Mouse (Mus musculus): Measurements from ENCODE around the gene Wars.

GRCm38 (mm10) chr12:108856186-108856585, 37.8 kb downstream of the Wars start:
- TF ChIP-seq CTCF (IDR thresholded peaks at IDR 0.05; ENCODE audit: borderline replicate concordance, extremely low read depth, insufficient read depth, insufficient read length): no peak
- TF ChIP-seq POLR2A (IDR thresholded peaks at IDR 0.05; ENCODE audit: borderline replicate concordance, extremely low read depth, insufficient read depth, insufficient read length, poor library complexity, severe bottlenecking): no peak

Data from brain, embryonic 14.5 days (tissue).